Mouse (Mus musculus): ENCODE data around the gene Sars. TPM values are rescaled to one million over a fixed set of nuclear protein-coding genes. Genes with fewer than 3 reads are reported as not detected.

Sars gene
- polyA plus RNA-seq, 1 experiment from 2014 or later = 81.3 TPM

- DNase-seq (ENCODE audit: low spot score) (no peak), ATAC-seq (no peak)
- H3K4me3 ChIP-seq (ENCODE audit: low read depth, low read length) = no peak overlapping the region
- no peaks in the 10 kb centered on the region for H3K36me3 ChIP-seq (ENCODE audit: insufficient read depth, low read length)
- H3K4me2 ChIP-seq (replicated peaks; ENCODE audit: low read depth, low read length) = no peak overlapping the region
- H3K27ac ChIP-seq (ENCODE audit: low read length) = no peak overlapping the region
- 69% methylated on average over 10 of the region's 10 CpGs for WGBS
- no peaks in the 10 kb centered on the region for H3K9me3 ChIP-seq (ENCODE audit: low read length)
- no peak for TF ChIP-seq EP300 (IDR thresholded peaks at IDR 0.05)
- no peak for TF ChIP-seq CTCF (IDR thresholded peaks at IDR 0.05)
- H3K27me3 ChIP-seq (replicated peaks; ENCODE audit: insufficient read depth, low read length) = no peaks in the 10 kb centered on the region
- peaks cover 4% of the 10 kb centered on the region; the same call in 1 of the 2 replicates for H3K4me1 ChIP-seq (ENCODE audit: insufficient read depth, low read depth, low read length)
- no peak overlapping the region for H3K9ac ChIP-seq (replicated peaks; ENCODE audit: low read depth)
These were observed 58.8 kb downstream of the Sars start for GRCm38 (mm10) chr3:108386186-108386585.

GRCm38 (mm10) chr3:108384425-108384824 lies 60.6 kb downstream of the Sars start:
- Histone ChIP-seq H3K36me3 (ENCODE audit: insufficient read depth, low read length) (no peaks in the 10 kb centered on the region), H3K4me1 (ENCODE audit: insufficient read depth, low read depth, low read length) (peaks cover 4% of the 10 kb centered on the region; the same call in 1 of the 2 replicates), H3K27ac (ENCODE audit: low read length) (no peak overlapping the region), H3K4me3 (ENCODE audit: low read depth, low read length) (peak overlapping the region; percentile 61; the same call in 1 of the 2 replicates), H3K27me3 (replicated peaks; ENCODE audit: insufficient read depth, low read length) (no peaks in the 10 kb centered on the region), H3K9ac (replicated peaks; ENCODE audit: low read depth) (no peak overlapping the region), H3K4me2 (replicated peaks; ENCODE audit: low read depth, low read length) (peak overlapping the region; percentile 51; the same call in 1 of the 2 replicates), H3K9me3 (ENCODE audit: low read length) (no peaks in the 10 kb centered on the region)
- DNase-seq (ENCODE audit: low spot score) (no peak), ATAC-seq (no peak)
- 34% methylated on average over 2 of the region's 2 CpGs for WGBS
- TF ChIP-seq CTCF (IDR thresholded peaks at IDR 0.05) = no peak
- no peak for TF ChIP-seq EP300 (IDR thresholded peaks at IDR 0.05)

- TF ChIP-seq CTCF (IDR thresholded peaks at IDR 0.05) = no peak
- no peak within 1 kb of the TSS for H3K27ac ChIP-seq (ENCODE audit: low read length)
- 2% methylated on average over 44 of the region's 44 CpGs for WGBS
- peak within 1 kb of the TSS; percentile 23; the same call in 1 of the 2 replicates for H3K9ac ChIP-seq (replicated peaks; ENCODE audit: low read depth)
- DNase-seq (ENCODE audit: low spot score) (peak; percentile 95), ATAC-seq (peak; percentile 95)
- no peaks in the 10 kb centered on the region for H3K27me3 ChIP-seq (replicated peaks; ENCODE audit: insufficient read depth, low read length)
- H3K4me1 ChIP-seq (ENCODE audit: insufficient read depth, low read depth, low read length) = peaks cover under 1% of the 10 kb centered on the region; the same call in 1 of the 2 replicates
- peak within 1 kb of the TSS; percentile 61 for H3K4me3 ChIP-seq (ENCODE audit: low read depth, low read length)
- no peaks in the 10 kb centered on the region for H3K36me3 ChIP-seq (ENCODE audit: insufficient read depth, low read length)
- peak within 1 kb of the TSS; percentile 51 for H3K4me2 ChIP-seq (replicated peaks; ENCODE audit: low read depth, low read length)
- H3K9me3 ChIP-seq (ENCODE audit: low read length) = no peaks in the 10 kb centered on the region
These were observed 61.3 kb downstream of the Sars start, which contains the start of gene Psrc1 for GRCm38 (mm10) chr3:108383485-108384354. Psrc1 (plus strand) TSS chr3:108383839.

DNA sequence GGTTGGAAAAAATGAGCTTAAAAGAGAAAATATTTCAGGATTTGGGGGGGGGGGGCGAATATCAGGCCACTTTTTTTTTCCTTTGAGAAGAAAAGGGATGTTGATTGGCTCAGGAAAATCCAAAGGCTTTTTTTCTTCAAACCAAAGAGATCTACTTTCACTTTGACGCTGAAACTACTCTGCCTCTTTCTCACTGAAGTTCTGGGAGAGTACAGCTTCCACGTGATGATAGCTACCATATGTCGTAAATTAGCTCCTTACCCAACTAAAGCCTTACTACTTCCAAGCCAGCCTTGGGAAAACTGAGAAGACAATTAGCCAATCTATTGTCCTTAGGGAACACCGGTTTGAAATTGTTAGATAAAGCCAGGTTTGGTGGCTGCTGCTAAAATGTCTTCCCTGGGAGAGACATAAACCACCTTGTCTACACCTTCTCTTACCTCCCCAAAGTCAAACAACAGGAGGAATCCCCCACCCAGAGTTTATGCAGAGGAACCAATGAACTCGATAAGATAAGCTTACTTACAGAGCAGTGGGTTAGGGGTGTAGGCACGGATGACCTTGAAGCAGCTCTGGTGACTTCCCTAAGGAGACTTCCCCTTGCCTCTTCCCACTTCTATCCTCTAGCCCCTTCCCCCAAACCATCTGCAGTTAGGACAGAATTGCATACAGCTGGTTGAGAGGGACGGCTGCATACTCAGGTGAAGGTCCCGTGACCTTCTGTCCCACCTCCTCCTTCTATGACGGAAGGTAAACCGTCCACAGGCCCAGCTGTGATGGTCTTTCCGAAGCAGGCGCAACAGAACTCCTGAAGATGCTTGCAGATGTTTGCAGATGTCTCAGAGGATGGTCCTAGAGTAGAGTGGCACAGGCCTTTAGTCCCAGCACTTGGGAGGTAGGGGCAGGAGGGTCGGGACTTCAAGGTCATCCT lies 62.8 kb downstream of the Sars start:
- ATAC-seq (peak; percentile 14; the same call in 1 of the 2 replicates), DNase-seq (ENCODE audit: low spot score) (peak; percentile 79)
- no peaks in the 10 kb centered on the region for H3K27me3 ChIP-seq (replicated peaks; ENCODE audit: insufficient read depth, low read length)
- TF ChIP-seq EP300 (IDR thresholded peaks at IDR 0.05) (no peak), CTCF (IDR thresholded peaks at IDR 0.05) (no peak)
- no peaks in the 10 kb centered on the region; the same call in 1 of the 2 replicates for H3K4me1 ChIP-seq (ENCODE audit: insufficient read depth, low read depth, low read length)
- peak overlapping the region; percentile 5; the same call in 1 of the 2 replicates for H3K27ac ChIP-seq (ENCODE audit: low read length)
- WGBS = 59% methylated on average over 14 of the region's 14 CpGs
- no peaks in the 10 kb centered on the region for H3K36me3 ChIP-seq (ENCODE audit: insufficient read depth, low read length)
- no peaks in the 10 kb centered on the region for H3K9me3 ChIP-seq (ENCODE audit: low read length)
- H3K9ac ChIP-seq (replicated peaks; ENCODE audit: low read depth) = peak overlapping the region; percentile 6; the same call in 1 of the 2 replicates
- peak overlapping the region; percentile 37 for H3K4me2 ChIP-seq (replicated peaks; ENCODE audit: low read depth, low read length)
- H3K4me3 ChIP-seq (ENCODE audit: low read depth, low read length) = peak overlapping the region; percentile 22; the same call in 1 of the 2 replicates

DNA sequence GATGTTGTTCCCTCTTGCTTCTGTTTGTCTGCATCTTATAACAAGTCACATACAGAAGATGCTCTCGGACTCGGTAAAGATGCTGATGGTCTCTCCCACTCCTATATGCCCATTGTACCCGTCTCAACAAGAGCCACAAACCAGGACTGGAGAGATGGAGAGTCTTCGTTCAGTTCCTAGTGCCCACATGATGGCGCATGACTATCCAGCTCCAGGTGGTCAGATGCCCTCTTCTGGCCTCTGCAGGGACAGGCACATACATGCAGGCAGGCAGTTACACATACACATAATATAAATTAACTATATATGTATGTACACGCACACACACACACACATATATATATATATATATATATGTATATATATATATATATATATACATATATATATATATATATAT lies 64.3 kb downstream of the Sars start:
- no peak for TF ChIP-seq EP300 (IDR thresholded peaks at IDR 0.05)
- TF ChIP-seq CTCF (IDR thresholded peaks at IDR 0.05) = peak; percentile 72
- H3K4me2 ChIP-seq (replicated peaks; ENCODE audit: low read depth, low read length) = no peak overlapping the region
- H3K9ac ChIP-seq (replicated peaks; ENCODE audit: low read depth) = no peak overlapping the region
- H3K4me3 ChIP-seq (ENCODE audit: low read depth, low read length) = no peak overlapping the region
- no peaks in the 10 kb centered on the region; the same call in 1 of the 2 replicates for H3K4me1 ChIP-seq (ENCODE audit: insufficient read depth, low read depth, low read length)
- no peaks in the 10 kb centered on the region for H3K36me3 ChIP-seq (ENCODE audit: insufficient read depth, low read length)
- H3K27ac ChIP-seq (ENCODE audit: low read length) = no peak overlapping the region
- DNase-seq (ENCODE audit: low spot score) (no peak), ATAC-seq (no peak)
- WGBS = 80% methylated on average over 6 of the region's 6 CpGs
- no peaks in the 10 kb centered on the region for H3K27me3 ChIP-seq (replicated peaks; ENCODE audit: insufficient read depth, low read length)
- H3K9me3 ChIP-seq (ENCODE audit: low read length) = no peaks in the 10 kb centered on the region
